Mouse (Mus musculus) heart, adult 18-20 months (tissue): ENCODE results near the gene Dpf3. TPM values are rescaled to one million over a fixed set of nuclear protein-coding genes. Genes with fewer than 3 reads are reported as not detected.
A peak's percentile ranks its signal among the peaks of the same experiment; 100 is the strongest.

Experiments used
- DNase-seq, 2 experiments: peaks; one replicate each; pipeline ENCODE4 v3.0.0; 2021 to 2022; ENCODE audit warnings: mixed read lengths in 1 of 2
- total RNA-seq, 2 experiments: library from RNA; stranded (reverse); gene quantifications; 2 replicates each; pipeline ENCODE4 v1.2.3; 2021

The Dpf3 gene
- total RNA-seq, 2 experiments from 2014 or later: 16.2 to 20.3 TPM

DNA sequence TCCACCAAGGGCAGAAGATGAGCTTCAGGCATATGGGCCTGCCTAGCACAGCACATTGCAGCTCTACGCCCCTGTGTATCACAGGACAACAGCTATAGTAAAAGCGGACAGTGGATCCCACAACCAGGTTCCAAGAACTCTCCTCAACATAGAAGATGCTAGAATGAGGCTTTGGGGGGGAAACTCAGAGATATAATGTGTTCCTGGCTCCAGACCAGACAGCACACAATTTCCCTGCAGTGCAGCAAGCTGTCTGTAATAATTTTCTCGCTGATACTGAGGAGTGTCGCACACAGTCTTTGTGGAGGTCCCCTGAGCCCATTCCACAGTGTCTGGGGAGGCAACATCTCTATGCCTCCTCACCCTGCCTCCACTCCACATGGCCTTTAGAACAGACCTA is 146.6 kb downstream of the Dpf3 start:
- no peak for DNase-seq

DNA sequence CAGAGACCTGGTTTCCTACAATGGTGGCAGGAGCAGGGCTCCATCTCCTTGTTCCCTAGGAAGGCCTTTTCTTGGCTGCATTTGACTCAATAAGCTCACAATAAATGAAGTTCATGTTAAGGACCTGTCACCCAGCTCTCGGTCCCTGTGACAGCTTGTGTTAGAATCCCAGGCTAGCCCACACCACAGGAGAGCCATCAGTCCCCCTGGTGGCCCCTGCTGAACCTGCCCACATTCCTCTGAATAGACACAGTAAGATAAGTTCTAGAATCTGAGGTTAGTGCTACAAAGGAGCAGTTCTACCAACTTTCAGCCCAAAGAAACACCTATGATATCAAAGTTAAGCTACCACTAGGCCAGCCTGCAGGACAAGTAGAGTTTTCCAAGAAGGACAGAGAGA is 149.2 kb downstream of the Dpf3 start:
- no peak for DNase-seq

DNA sequence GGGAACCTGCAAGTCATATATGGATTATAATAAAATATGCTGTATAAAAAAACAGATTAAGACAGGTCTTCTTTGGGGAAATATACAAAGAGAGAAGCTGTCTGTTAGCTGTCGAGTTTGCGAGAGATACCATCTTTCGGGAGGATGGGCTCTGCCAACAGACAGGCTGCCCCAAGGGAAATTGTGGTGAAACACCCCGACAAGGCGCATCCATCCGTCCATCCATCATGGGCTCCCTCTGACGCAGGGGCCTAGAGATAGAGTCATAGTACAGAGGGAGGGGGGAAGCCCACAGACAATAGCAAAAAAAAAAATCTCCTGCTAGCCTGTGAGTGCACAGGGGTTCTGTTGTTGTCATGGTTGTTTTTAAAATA is 149.8 kb downstream of the Dpf3 start:
- DNase-seq: no peak

DNA sequence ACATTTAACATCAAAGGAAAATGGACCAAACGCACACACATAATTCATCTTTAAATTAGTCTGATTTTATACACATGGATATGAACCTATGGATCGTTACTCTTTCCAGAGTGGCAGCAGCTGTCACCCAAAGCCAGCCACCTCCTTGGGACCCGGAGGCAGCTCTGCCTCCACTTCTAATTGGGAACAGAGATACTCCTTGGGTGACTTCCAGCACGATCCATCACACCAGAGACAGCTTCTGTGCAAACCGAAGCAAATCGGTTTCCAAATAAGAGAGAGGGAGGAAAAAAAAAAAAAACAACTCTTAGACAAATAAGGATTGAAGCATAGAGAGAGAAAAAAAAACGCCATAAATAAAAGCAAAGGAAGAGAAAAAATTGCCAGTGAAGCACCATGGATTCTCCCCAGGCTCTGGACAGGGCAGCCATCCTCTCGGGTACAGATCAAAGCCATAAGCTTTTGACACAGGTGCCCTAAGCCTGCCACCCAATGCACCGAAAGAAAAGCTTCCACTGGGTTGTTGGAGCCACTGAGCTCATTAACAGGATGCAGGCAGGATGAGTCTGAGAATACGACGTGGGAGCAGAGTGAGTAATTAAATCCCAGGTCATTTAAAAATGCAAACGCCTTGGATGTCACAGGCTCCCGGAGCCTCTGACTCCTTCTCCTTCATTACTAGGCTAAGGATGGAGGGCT is 150.3 kb downstream of the Dpf3 start:
- DNase-seq: no peak

DNA sequence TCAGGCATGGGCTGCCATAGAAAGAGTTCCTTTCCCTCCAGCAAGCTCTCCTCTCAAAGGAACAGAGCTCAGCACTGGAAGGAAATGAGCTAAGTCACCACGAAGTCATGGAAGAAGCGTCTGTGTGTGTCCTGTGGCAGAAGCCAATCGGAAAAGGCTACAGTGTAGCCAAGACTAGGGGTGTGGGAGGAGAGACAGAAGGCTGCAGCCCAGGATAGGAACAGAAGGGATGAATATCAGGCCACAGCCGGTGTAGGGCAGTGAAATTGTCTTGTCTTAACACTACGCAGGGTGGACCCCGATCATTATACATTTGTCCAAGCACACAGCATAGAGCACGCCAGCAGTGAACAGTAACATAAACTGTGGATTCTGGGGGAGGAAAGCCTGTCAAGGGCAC is 157.5 kb downstream of the Dpf3 start:
- no peak for DNase-seq

DNA sequence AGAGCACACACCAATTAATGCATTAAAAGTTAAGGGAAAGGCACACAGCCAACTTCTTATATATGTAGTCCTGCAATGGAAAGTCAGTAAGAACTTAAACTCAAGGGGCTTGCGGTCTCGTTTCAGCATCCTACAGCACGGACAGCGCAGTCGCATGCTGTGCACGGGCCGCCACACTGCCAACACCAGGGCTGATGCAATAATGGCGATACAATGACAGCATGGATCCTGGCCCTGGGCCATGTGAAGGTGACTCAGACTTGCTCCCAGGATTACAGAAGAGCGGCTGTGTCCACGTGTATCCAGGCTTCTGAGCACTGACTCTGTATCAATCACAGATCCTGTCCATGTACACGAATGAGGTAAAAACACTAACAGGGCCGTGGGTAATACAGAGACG is 158.6 kb downstream of the Dpf3 start:
- peak in 1 of 2 experiments; percentile 25 for DNase-seq

DNA sequence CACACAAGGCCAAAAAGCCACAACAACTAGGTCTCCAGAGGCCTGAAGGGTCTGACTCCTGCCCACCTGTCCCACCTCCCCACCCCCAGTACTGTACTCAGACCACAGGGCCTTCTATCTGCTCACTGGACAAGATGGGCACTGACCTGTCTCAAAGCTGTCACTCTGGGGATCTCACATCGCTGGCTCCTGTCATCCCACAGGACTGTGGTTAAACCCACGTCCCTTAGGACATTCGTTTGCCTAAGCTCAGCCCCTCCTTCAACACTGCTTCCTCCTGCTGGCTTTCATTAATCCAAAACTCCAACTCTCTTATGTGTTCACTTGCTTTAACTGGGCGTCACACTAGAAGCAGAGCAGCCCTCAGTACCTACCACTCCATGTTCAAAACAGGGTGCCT is 159.0 kb downstream of the Dpf3 start:
- no peak for DNase-seq

DNA sequence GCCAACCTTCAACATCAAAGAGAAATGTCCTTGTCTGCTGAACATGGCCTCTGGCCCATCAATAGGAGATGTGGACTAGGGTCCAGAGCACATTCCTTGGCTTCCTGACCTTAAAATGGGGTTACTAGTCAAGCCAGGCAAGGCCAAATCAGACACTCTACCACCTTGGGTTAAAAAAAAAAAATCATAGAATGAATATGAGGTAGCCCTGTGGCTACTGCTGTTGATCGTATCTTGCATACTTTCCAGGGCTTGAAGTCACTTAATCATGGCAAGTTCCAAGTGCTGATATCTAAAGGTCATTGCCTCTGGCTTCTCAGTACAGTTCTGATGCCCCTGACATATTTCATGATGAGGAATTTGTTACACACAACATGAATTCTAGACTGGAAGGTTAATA is 160.1 kb downstream of the Dpf3 start:
- no peak for DNase-seq

DNA sequence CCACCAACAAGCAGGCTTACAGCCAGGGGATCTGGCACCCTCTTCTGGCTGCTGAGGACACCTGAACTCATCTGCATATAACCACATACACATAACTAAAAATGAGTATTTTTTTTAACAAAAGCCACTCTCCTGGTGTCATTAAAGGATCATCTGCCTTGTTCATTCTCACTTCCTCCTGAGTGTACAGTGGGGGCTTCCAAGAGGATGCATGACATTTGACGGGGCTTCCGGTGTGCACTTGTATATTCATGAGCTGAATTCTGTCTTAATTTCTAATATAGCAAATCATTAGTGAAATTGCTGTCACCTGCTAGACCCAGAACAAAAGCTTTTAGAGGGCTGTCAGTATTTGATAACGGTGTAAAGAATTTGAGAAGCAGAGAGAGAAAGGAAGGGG is 166.8 kb downstream of the Dpf3 start:
- DNase-seq: no peak

DNA sequence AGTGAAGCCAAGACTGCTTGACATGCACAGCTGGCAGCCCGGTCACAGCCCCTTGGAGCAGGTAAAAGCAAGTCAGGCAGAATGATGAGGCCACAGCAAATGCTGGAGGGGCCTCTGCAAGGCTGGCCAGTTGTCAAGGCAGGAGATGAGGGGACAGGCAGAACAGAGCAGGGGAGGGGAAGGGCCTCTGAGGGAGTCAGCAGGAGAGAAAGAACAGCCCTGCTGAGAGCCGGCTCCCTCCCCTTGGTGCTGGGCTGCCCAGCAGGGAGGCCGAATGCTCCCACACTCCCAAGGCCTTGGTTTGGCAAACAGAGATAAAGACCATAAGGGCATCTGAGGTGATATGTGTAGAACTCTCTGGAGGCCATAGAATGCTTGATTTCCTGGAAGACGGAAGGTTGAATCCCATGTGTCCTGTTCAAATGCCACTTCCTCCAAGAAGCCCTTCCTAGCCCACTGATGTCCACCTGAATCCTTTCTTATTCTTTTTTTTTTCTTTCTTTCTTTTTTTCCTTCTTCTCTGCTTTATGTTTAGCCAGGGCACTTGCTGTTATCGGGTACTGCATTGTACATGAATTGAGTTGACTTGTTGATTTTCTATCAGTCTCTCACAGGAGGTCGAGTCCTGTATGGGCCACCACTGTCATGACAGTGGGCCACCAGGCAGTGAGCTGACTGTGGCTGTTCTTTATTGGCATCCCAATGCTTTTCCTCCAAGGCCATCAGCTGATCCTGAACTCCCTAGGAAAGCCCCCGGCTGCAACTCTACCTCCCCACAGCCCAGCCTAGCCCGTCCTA is 169.7 kb downstream of the Dpf3 start:
- no peak for DNase-seq

DNA sequence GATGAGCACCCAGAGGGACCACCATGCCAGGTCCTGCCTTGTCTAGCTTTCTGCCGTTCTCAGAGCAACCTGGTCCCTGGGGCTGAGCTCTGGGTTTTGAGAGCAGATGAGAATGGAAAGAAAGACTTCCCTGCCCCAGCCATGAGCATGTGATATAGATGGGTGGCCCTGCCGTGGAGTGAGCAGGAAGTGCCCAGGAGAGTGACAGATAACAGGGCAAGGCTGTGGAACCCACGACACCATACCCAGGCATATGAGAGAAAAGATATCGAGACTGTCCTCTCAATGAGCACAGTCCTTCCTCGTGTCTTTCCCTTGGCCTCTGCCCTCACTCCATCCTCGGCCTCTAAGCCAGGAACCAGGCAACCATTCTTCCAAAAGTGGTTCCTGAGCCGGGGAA is 172.8 kb downstream of the Dpf3 start:
- DNase-seq: no peak

DNA sequence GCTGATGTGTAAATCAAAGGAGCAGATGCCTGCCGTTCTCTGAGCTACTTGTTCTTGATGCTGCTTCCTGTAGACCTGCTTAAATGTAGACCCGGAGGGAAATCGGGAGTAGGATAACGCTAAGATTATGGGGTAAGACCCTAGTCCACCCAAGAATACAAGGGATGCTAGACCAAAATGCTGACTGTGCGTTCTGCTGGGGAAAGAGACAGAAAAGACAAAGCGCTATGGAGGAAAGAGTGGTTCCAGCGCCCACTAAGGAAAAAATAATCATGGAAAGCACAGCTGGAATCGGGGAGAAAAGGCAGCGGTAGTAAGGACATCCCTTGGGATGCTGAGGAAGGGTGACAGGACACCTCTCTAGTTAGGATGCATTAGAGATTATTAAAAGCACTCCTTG is 174.7 kb downstream of the Dpf3 start:
- no peak for DNase-seq

DNA sequence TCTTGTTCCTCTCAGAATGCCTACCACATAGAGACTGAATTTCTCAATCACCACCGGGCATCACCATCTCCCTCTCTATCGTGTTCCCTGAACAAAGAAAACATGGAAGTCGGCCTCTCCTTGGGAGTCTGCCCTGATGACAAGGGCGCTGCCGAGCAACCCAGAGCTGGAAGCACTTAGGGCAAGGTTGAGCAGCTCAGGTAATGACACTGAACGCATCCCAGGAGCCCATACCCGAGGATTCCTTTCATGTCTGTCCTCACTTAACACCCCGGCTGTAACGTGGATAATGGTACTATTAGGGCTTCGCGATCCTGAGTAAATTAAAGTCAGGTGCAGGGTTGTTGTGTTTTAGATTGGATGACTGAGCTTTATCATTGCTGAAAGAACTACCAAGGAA is 176.9 kb downstream of the Dpf3 start:
- no peak for DNase-seq

DNA sequence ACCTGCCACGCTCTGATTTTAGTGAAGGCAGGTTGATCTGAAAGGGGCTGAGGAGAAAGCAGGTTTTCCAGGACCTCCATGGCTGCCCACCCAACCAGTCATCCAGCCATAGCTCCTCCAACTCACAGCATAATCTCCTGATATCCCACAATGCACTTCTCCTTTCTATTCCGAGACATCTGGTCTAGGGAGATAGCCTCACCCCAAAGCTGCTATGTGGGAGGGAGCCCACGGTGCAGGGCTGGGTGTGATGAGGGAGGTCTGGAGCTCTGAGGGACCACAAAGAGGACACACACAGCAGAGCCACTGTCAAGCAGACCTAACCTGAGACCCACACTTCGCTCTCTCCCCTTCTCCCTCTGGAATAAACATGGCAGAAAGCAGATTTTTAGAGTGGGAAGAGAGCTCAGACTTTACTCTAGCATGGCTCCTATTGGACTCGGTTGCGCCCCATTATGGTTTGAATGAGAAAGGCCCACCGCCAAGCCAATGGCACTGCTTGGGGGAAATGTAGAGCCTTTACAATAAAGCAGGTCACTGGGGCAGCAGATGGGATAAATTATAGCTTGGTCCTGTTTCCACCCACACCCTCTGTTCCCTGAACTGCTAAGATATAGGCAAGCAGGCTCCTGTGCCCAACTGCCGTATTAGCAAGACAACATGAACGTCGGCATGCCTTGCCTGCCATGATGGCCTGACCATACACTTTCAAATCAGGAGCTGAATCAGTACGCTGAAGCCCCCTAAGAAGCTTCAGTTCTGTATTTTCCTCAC is 178.3 kb downstream of the Dpf3 start:
- DNase-seq: no peak

DNA sequence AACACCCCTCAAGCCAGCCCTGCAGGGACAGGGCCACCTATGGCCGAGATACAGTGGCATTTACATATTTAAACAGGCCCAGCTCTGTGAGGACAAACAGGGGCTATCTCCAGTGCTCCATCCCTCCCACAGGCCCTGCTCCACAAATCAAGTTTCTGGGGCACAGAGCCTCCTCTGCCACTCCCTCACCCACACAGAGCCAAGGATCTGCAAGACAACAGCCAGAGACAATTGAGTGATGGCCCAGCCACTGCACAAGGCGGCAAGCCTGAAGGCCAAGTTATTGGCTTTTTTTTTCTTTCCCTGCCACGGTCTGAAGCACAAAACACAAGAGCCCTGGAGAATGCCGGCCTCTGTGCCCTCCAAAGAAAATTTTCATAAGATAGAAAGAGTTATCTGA is 178.9 kb downstream of the Dpf3 start:
- DNase-seq: no peak

DNA sequence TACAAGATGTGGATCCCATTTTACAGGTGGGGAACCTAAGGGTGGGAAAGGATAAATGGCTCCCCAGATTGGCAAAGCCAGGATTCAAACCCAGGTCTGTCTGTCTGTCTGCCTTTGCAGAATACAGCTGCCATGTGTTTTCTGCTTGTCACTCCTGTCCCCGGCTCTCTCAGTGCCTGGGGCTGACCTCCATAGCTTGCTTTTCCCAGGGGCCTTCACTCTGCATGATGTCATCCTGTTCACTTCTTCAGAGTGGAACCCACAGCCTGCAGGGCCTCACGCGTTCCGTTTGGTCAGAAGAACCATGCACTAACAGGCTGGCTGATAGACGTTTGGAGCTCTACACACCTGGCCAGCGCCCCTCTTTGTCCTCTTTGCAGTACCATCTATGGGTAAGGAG is 184.3 kb downstream of the Dpf3 start:
- DNase-seq: peak in 1 of 2 experiments; percentile 13

DNA sequence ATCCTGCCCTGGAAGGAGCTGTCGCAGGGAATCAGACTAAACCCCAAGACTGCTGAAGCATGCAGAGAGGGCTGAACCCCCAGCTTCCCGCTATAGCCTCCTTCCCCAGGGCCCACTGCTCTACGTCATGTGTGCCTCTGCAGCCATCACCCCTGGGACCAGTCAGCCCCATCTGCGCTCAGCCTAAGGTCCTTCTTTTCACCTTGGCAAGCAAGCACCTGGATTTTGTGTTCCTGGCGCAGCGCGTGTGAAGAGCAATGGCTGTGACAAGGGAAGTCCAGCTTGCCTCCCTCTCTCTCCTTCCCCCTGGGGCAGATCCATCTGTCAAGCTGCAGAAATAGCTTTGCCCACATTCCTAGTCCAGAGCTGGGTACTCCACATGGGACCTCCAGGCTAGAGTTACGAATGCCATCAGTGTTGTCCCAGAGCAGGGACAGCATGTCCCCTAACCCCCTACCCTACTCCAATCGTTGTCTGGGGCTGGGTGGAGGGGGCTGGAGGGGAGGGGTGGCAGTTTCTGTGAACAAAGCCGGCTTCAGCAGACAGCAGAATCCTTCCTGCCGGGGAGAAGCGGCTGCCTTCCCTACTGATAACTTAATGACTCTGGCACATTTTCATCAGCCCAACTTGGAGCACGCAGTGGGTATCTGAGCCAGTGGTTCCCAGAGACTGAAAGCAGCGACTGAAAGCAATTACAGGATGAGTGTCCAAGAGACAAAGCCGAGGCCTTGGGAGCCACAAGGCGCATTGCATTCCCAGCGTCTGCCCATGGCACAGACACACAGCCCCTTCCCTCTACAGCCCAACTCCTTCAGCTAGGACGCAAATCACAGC is 185.0 kb downstream of the Dpf3 start:
- peak; percentile 41 to 61 for DNase-seq

DNA sequence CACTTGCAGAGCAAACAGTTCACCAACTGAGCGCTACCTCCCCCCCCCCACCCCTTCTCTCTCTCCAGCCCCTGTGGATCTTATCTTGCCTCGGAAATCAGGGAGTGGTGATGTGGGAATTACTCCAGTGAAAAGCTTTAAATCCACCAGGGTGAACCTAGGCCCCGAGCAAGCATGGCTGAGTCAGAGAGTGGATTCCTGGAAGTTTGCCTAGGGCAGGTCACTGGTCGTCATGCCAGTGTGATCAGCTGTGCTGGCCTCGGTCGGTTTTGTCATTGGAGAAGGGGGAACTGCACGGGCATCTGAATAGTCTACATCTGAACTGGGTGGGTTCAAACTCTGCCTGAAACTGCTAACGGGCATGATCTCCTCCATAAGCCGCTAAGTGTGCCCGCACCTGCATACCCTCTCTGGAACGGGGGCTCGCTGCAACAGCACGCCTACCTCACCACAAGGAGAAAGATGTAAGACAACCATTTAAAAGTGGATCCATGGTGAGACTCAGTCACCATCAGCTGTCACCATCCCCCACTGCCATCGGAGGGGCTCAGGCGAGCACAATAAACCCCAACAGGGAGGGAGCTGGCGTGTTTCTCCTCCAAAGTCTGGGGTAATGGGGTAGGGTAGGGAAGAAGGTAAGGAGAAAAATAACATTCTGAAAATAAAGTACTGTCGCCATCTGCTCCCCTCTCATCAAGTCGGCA is 185.7 kb downstream of the Dpf3 start:
- peak; percentile 22 to 38 for DNase-seq

DNA sequence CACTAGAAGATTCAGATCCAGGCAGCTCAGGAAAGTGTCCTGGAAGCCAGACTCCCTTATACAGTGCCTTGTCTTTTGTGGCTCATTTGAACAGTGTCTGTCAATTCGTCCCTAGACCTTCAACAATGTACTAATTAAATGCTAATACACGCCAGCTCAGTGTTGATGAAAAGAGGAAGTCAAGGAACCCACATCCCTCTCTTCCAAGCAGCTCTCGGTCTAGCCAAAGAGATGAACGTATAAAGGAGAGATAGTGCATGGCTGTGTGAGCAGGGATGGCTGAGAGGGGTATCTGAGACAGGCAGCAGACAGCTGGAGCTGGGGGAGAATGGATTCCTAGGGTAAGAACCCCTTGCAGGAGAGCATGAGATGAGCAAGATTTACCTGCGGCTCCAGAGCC is 189.2 kb downstream of the Dpf3 start:
- no peak for DNase-seq

DNA sequence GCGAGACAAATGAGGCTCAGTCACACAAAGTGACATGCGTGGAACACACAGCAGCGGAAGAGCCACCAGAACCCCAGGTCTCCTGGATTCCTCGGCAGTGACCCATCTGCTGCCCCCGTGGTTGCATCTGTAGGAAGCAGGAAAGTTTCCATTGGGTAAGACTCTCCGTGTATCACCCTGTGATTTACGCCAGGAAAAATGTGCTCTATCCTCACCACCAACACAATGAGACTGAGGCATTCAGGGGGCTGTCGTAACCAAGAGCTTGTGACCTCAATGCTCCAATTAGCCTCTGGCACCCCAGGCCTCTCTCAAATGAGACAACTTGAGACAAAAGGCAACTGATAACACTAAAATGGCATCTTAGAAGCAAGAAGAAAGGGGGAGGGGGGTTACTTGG is 192.5 kb downstream of the Dpf3 start:
- no peak for DNase-seq

DNA sequence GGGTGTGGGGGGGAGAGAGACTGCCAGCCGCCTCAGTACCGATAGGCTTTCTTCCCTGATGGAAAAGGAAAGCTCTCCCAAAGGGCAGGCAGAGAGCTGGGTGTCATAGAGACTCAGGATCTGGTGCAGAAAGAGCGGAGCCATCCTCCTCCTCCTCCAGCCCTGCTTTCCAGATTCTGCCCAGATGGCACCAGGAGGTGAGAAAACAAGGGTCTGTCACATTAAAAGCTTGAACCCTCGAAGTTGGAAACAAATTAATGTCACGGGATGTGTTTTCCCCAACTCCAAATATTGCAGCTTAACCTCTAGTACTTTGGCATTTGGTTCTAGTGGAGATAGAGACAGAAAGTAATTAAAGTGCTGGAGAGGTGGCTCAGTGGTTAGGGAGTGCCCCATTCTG is 195.6 kb downstream of the Dpf3 start:
- DNase-seq: no peak
